Mouse (Mus musculus): ENCODE measurements around the gene 4930503B20Rik. TPM values are rescaled to one million over a fixed set of nuclear protein-coding genes. Genes with fewer than 3 reads are reported as not detected.

Gene 4930503B20Rik
- polyA plus RNA-seq, 1 experiment from 2014 or later: not detected

- Histone ChIP-seq H3K4me1 (replicated peaks; ENCODE audit: insufficient read depth, low read length) (no peaks in the 10 kb centered on the region), H3K9ac (ENCODE audit: low read depth, low read length) (no peak overlapping the region), H3K9me3 (replicated peaks; ENCODE audit: low read length) (no peaks in the 10 kb centered on the region), H3K27ac (no peak overlapping the region), H3K27me3 (ENCODE audit: insufficient read depth, low read length) (no peaks in the 10 kb centered on the region), H3K4me3 (replicated peaks; ENCODE audit: low read depth, low read length) (no peak overlapping the region), H3K4me2 (ENCODE audit: low read length) (no peak overlapping the region), H3K36me3 (ENCODE audit: insufficient read depth, low read length) (no peaks in the 10 kb centered on the region)
- TF ChIP-seq CTCF (IDR thresholded peaks at IDR 0.05; ENCODE audit: low read depth): no peak
- 87% methylated on average over 5 of the region's 5 CpGs for WGBS
- ATAC-seq (replicated peaks; ENCODE audit: low FRiP score, low read depth) (no peak), DNase-seq (ENCODE audit: low spot score) (no peak)
Measured at GRCm38 (mm10) chr3:146657433-146657832, 6.3 kb upstream of the 4930503B20Rik start.

- DNase-seq (ENCODE audit: low spot score): no peak
- Histone ChIP-seq H3K27ac (no peak overlapping the region), H3K4me2 (ENCODE audit: low read length) (no peak overlapping the region), H3K27me3 (ENCODE audit: insufficient read depth, low read length) (no peaks in the 10 kb centered on the region), H3K4me1 (replicated peaks; ENCODE audit: insufficient read depth, low read length) (no peaks in the 10 kb centered on the region), H3K9me3 (replicated peaks; ENCODE audit: low read length) (no peaks in the 10 kb centered on the region), H3K9ac (ENCODE audit: low read depth, low read length) (no peak overlapping the region), H3K4me3 (replicated peaks; ENCODE audit: low read depth, low read length) (no peak overlapping the region), H3K36me3 (ENCODE audit: insufficient read depth, low read length) (no peaks in the 10 kb centered on the region)
- WGBS: 56% methylated on average over 2 of the region's 2 CpGs
- TF ChIP-seq CTCF (IDR thresholded peaks at IDR 0.05; ENCODE audit: low read depth): no peak
- ATAC-seq (replicated peaks; ENCODE audit: low FRiP score, low read depth): 0 out of 2 replicates have a peak, but pooled peaks have one; percentile 21
Measured at GRCm38 (mm10) chr3:146655111-146655577, 4.0 kb upstream of the 4930503B20Rik start.

- Histone ChIP-seq H3K36me3 (ENCODE audit: insufficient read depth, low read length) (no peaks in the 10 kb centered on the region), H3K4me1 (replicated peaks; ENCODE audit: insufficient read depth, low read length) (no peaks in the 10 kb centered on the region), H3K4me3 (replicated peaks; ENCODE audit: low read depth, low read length) (no peak overlapping the region), H3K27ac (no peak overlapping the region), H3K27me3 (ENCODE audit: insufficient read depth, low read length) (no peaks in the 10 kb centered on the region), H3K4me2 (ENCODE audit: low read length) (no peak overlapping the region), H3K9ac (ENCODE audit: low read depth, low read length) (no peak overlapping the region), H3K9me3 (replicated peaks; ENCODE audit: low read length) (no peaks in the 10 kb centered on the region)
- no peak for DNase-seq (ENCODE audit: low spot score)
- no peak for TF ChIP-seq CTCF (IDR thresholded peaks at IDR 0.05; ENCODE audit: low read depth)
- ATAC-seq (replicated peaks; ENCODE audit: low FRiP score, low read depth): no peak
- WGBS: 46% methylated on average over 6 of the region's 6 CpGs
Measured at GRCm38 (mm10) chr3:146653692-146654091, 2.6 kb upstream of the 4930503B20Rik start.

- no peak overlapping the region for H3K4me3 ChIP-seq (replicated peaks; ENCODE audit: low read depth, low read length)
- no peak overlapping the region for H3K9ac ChIP-seq (ENCODE audit: low read depth, low read length)
- H3K27me3 ChIP-seq (ENCODE audit: insufficient read depth, low read length): no peaks in the 10 kb centered on the region
- no peak overlapping the region for H3K4me2 ChIP-seq (ENCODE audit: low read length)
- no peak overlapping the region for H3K27ac ChIP-seq
- WGBS: 93% methylated on average over 5 of the region's 5 CpGs
- no peaks in the 10 kb centered on the region for H3K36me3 ChIP-seq (ENCODE audit: insufficient read depth, low read length)
- no peaks in the 10 kb centered on the region for H3K9me3 ChIP-seq (replicated peaks; ENCODE audit: low read length)
- DNase-seq (ENCODE audit: low spot score) (no peak), ATAC-seq (replicated peaks; ENCODE audit: low FRiP score, low read depth) (no peak)
- no peak for TF ChIP-seq CTCF (IDR thresholded peaks at IDR 0.05; ENCODE audit: low read depth)
- H3K4me1 ChIP-seq (replicated peaks; ENCODE audit: insufficient read depth, low read length): no peaks in the 10 kb centered on the region
Measured at GRCm38 (mm10) chr3:146652431-146652830, 1.3 kb upstream of the 4930503B20Rik start.

- no peak for DNase-seq (ENCODE audit: low spot score)
- H3K27me3 ChIP-seq (ENCODE audit: insufficient read depth, low read length): no peaks in the 10 kb centered on the region
- no peak overlapping the region for H3K9ac ChIP-seq (ENCODE audit: low read depth, low read length)
- no peak overlapping the region for H3K4me2 ChIP-seq (ENCODE audit: low read length)
- ATAC-seq (replicated peaks; ENCODE audit: low FRiP score, low read depth): no peak
- no peak overlapping the region for H3K27ac ChIP-seq
- H3K36me3 ChIP-seq (ENCODE audit: insufficient read depth, low read length): no peaks in the 10 kb centered on the region
- WGBS: 92% methylated on average over 10 of the region's 10 CpGs
- no peaks in the 10 kb centered on the region for H3K4me1 ChIP-seq (replicated peaks; ENCODE audit: insufficient read depth, low read length)
- TF ChIP-seq CTCF (IDR thresholded peaks at IDR 0.05; ENCODE audit: low read depth): no peak
- no peaks in the 10 kb centered on the region for H3K9me3 ChIP-seq (replicated peaks; ENCODE audit: low read length)
- H3K4me3 ChIP-seq (replicated peaks; ENCODE audit: low read depth, low read length): no peak overlapping the region
Measured at GRCm38 (mm10) chr3:146650716-146651115, 401 bp downstream of the 4930503B20Rik start.

GRCm38 (mm10) chr3:146649311-146649894, 1.7 kb downstream of the 4930503B20Rik start:
- H3K9me3 ChIP-seq (replicated peaks; ENCODE audit: low read length): no peaks in the 10 kb centered on the region
- H3K4me2 ChIP-seq (ENCODE audit: low read length): no peak overlapping the region
- ATAC-seq (replicated peaks; ENCODE audit: low FRiP score, low read depth) (no peak), DNase-seq (ENCODE audit: low spot score) (no peak)
- H3K36me3 ChIP-seq (ENCODE audit: insufficient read depth, low read length): no peaks in the 10 kb centered on the region
- H3K9ac ChIP-seq (ENCODE audit: low read depth, low read length): no peak overlapping the region
- no peaks in the 10 kb centered on the region for H3K4me1 ChIP-seq (replicated peaks; ENCODE audit: insufficient read depth, low read length)
- no peak for TF ChIP-seq CTCF (IDR thresholded peaks at IDR 0.05; ENCODE audit: low read depth)
- H3K27ac ChIP-seq: no peak overlapping the region
- WGBS: 73% methylated on average over 10 of the region's 10 CpGs
- H3K27me3 ChIP-seq (ENCODE audit: insufficient read depth, low read length): no peaks in the 10 kb centered on the region
- no peak overlapping the region for H3K4me3 ChIP-seq (replicated peaks; ENCODE audit: low read depth, low read length)

Data from kidney, postnatal 0 days (tissue).